Mouse (Mus musculus): ENCODE results near the gene Gm20431.

- TF ChIP-seq POLR2A (IDR thresholded peaks at IDR 0.05; ENCODE audit: borderline replicate concordance, extremely low read depth, low read depth, low read length) (no peak), CTCF (IDR thresholded peaks at IDR 0.05; ENCODE audit: insufficient read depth, low read length) (no peak)
Measured at GRCm38 (mm10) chr2:167578521-167578920, 82.8 kb downstream of the Gm20431 start.

Measured in lung, adult 2 months (tissue).